Mouse (Mus musculus) hindbrain, embryonic 15.5 days (tissue): ENCODE data around the gene Emc8. TPM values are rescaled to one million over a fixed set of nuclear protein-coding genes. Genes with fewer than 3 reads are reported as not detected.
"Not testable (repeated sequence)": the region's sequence is repeated elsewhere in the genome, so short reads cannot be mapped to it uniquely, and the experiment has no call there.

Experiments
- ATAC-seq: fragments of 200-750 bp; cut with Nextera tagmentation; 2 replicates; pipeline ENCODE4 v1.8.0; 2017; ENCODE audit warnings: low read depth, moderate number of reproducible peaks, moderate TSS enrichment; ENCODE audit not compliant: low FRiP score
- H3K27ac ChIP-seq: fragments of 300-500 bp; sonication (generic); replicated peaks from 2 replicates; pipeline ENCODE4 v1.5.1; 2015; ENCODE audit warnings: mild to moderate bottlenecking, inconsistent platforms
- H3K27me3 ChIP-seq: fragments of 300-500 bp; sonication (generic); 2 replicates; pipeline ENCODE4 v1.6.1; 2015; ENCODE audit warnings: control low read depth, inconsistent platforms
- H3K36me3 ChIP-seq: fragments of 300-500 bp; sonication (generic); 2 replicates; pipeline ENCODE4 v1.6.1; 2015; ENCODE audit warnings: control low read depth, inconsistent platforms
- H3K4me1 ChIP-seq: fragments of 300-500 bp; sonication (generic); replicated peaks from 2 replicates; pipeline ENCODE4 v1.6.1; 2015; ENCODE audit warnings: control low read depth, inconsistent platforms
- H3K4me2 ChIP-seq: fragments of 300-500 bp; sonication (generic); 2 replicates; pipeline ENCODE4 v1.6.1; 2015; ENCODE audit warnings: moderate library complexity, mild to moderate bottlenecking, inconsistent platforms
- H3K4me3 ChIP-seq: fragments of 300-500 bp; sonication (generic); 2 replicates; pipeline ENCODE4 v1.5.1; 2015; ENCODE audit warnings: mild to moderate bottlenecking, inconsistent platforms
- H3K9ac ChIP-seq: fragments of 300-500 bp; sonication (generic); 2 replicates; pipeline ENCODE4 v1.6.1; 2015; ENCODE audit warnings: inconsistent platforms
- H3K9me3 ChIP-seq: fragments of 300-500 bp; sonication (generic); 2 replicates; pipeline ENCODE4 v1.6.1; 2016; ENCODE audit warnings: control low read depth, inconsistent platforms
- WGBS: fragments of 180-500 bp; shearing (Covaris S2); methylation state at CpG from one replicate; pipeline ENCODE4 v1.1.7; 2015; 5-methylcytosine and 5-hydroxymethylcytosine counted together
- polyA plus RNA-seq: library from polyadenylated mRNA; unstranded; fragments of >200 nt; fragmentation: Nextera tagmentation; extraction: Ambion mirVana; gene quantifications from 2 replicates; pipeline ENCODE4 v1.2.1, GENCODE M21; 2015

Emc8 gene
- polyA plus RNA-seq, 1 experiment from 2014 or later, result 114 TPM

- no peaks in the 10 kb centered on the region for H3K36me3 ChIP-seq
- 17% methylated on average over 10 of the region's 10 CpGs for WGBS
- no peak overlapping the region for H3K4me3 ChIP-seq
- no peaks in the 10 kb centered on the region for H3K9me3 ChIP-seq
- no peak for ATAC-seq
- no peak overlapping the region for H3K9ac ChIP-seq
- H3K4me1 ChIP-seq, result no peaks in the 10 kb centered on the region
- no peaks in the 10 kb centered on the region for H3K27me3 ChIP-seq
- H3K4me2 ChIP-seq, result no peak overlapping the region
- no peak overlapping the region for H3K27ac ChIP-seq
Measured at GRCm38 (mm10) chr8:120683602-120684001, 15.2 kb upstream of the Emc8 start.

GRCm38 (mm10) chr8:120681113-120681512, 12.7 kb upstream of the Emc8 start:
- no peak for ATAC-seq

GRCm38 (mm10) chr8:120680405-120680804, 12.0 kb upstream of the Emc8 start:
- not testable (repeated sequence) for H3K27me3 ChIP-seq, H3K27ac ChIP-seq, H3K4me3 ChIP-seq, H3K4me1 ChIP-seq, ATAC-seq, H3K9ac ChIP-seq, H3K9me3 ChIP-seq, H3K36me3 ChIP-seq, H3K4me2 ChIP-seq
- WGBS, result 62% methylated on average over 7 of the region's 7 CpGs

More at GRCm38 (mm10) chr8:120681113-120681512, 12.7 kb upstream of the Emc8 start:
- no peak overlapping the region for H3K4me2 ChIP-seq
- H3K4me1 ChIP-seq, result no peaks in the 10 kb centered on the region
- WGBS, result 75% methylated on average over 10 of the region's 10 CpGs
- no peak overlapping the region for H3K27ac ChIP-seq
- H3K4me3 ChIP-seq, result no peak overlapping the region
- no peaks in the 10 kb centered on the region for H3K27me3 ChIP-seq
- H3K9ac ChIP-seq, result no peak overlapping the region
- no peaks in the 10 kb centered on the region for H3K36me3 ChIP-seq
- H3K9me3 ChIP-seq, result no peaks in the 10 kb centered on the region

- WGBS, result 72% methylated on average over 11 of the region's 11 CpGs
- no peak overlapping the region for H3K4me3 ChIP-seq
- no peaks in the 10 kb centered on the region for H3K9me3 ChIP-seq
- no peaks in the 10 kb centered on the region for H3K36me3 ChIP-seq
- H3K27me3 ChIP-seq, result no peaks in the 10 kb centered on the region
- H3K9ac ChIP-seq, result no peak overlapping the region
- ATAC-seq, result no peak
- H3K4me2 ChIP-seq, result no peak overlapping the region
- H3K27ac ChIP-seq, result no peak overlapping the region
- no peaks in the 10 kb centered on the region for H3K4me1 ChIP-seq
Measured at GRCm38 (mm10) chr8:120679629-120680387, 11.4 kb upstream of the Emc8 start.

- WGBS, result 15% methylated on average over 10 of the region's 10 CpGs
- Histone ChIP-seq H3K27me3 (no peaks in the 10 kb centered on the region), H3K4me1 (no peaks in the 10 kb centered on the region), H3K4me3 (no peak overlapping the region), H3K4me2 (no peak overlapping the region), H3K36me3 (peaks cover 7% of the 10 kb centered on the region), H3K9me3 (no peaks in the 10 kb centered on the region), H3K9ac (no peak overlapping the region), H3K27ac (no peak overlapping the region)
- peak; percentile 54 for ATAC-seq
Measured at GRCm38 (mm10) chr8:120678447-120678846, 10.1 kb upstream of the Emc8 start.

GRCm38 (mm10) chr8:120675718-120676117, 7.3 kb upstream of the Emc8 start:
- no peak overlapping the region for H3K4me3 ChIP-seq
- no peak for ATAC-seq
- 76% methylated on average over 8 of the region's 8 CpGs for WGBS

GRCm38 (mm10) chr8:120673298-120673697, 4.9 kb upstream of the Emc8 start:
- no peak overlapping the region for H3K9ac ChIP-seq
- peaks cover 22% of the 10 kb centered on the region for H3K4me1 ChIP-seq
- peaks cover 39% of the 10 kb centered on the region for H3K36me3 ChIP-seq
- no peak overlapping the region for H3K4me3 ChIP-seq
- no peak overlapping the region for H3K27ac ChIP-seq
- no peak overlapping the region for H3K4me2 ChIP-seq
- no peaks in the 10 kb centered on the region for H3K9me3 ChIP-seq
- no peak for ATAC-seq
- no peaks in the 10 kb centered on the region for H3K27me3 ChIP-seq
- WGBS, result 92% methylated on average over 7 of the region's 7 CpGs

More at GRCm38 (mm10) chr8:120675718-120676117, 7.3 kb upstream of the Emc8 start:
- H3K27ac ChIP-seq, result no peak overlapping the region
- H3K27me3 ChIP-seq, result no peaks in the 10 kb centered on the region
- peaks cover 10% of the 10 kb centered on the region; the same call in 1 of the 2 replicates for H3K4me1 ChIP-seq
- H3K9me3 ChIP-seq, result no peaks in the 10 kb centered on the region
- H3K36me3 ChIP-seq, result peaks cover 33% of the 10 kb centered on the region
- H3K4me2 ChIP-seq, result no peak overlapping the region
- H3K9ac ChIP-seq, result no peak overlapping the region

GRCm38 (mm10) chr8:120672626-120673229, 4.4 kb upstream of the Emc8 start:
- no peak overlapping the region for H3K9ac ChIP-seq
- WGBS, result 91% methylated on average over 16 of the region's 16 CpGs
- no peak overlapping the region for H3K27ac ChIP-seq
- H3K4me1 ChIP-seq, result peaks cover 22% of the 10 kb centered on the region
- no peaks in the 10 kb centered on the region for H3K9me3 ChIP-seq
- H3K4me2 ChIP-seq, result no peak overlapping the region
- no peaks in the 10 kb centered on the region for H3K27me3 ChIP-seq
- H3K36me3 ChIP-seq, result peaks cover 39% of the 10 kb centered on the region
- no peak for ATAC-seq
- H3K4me3 ChIP-seq, result no peak overlapping the region

GRCm38 (mm10) chr8:120671775-120672174, 3.4 kb upstream of the Emc8 start:
- no peak overlapping the region for H3K9ac ChIP-seq
- H3K27me3 ChIP-seq, result no peaks in the 10 kb centered on the region
- no peak overlapping the region for H3K4me3 ChIP-seq
- no peaks in the 10 kb centered on the region for H3K9me3 ChIP-seq
- H3K36me3 ChIP-seq, result peaks cover 39% of the 10 kb centered on the region
- WGBS, result 62% methylated on average over 6 of the region's 6 CpGs
- H3K27ac ChIP-seq, result no peak overlapping the region
- no peak for ATAC-seq
- no peak overlapping the region for H3K4me2 ChIP-seq
- H3K4me1 ChIP-seq, result peaks cover 27% of the 10 kb centered on the region

- Histone ChIP-seq H3K9me3 (no peaks in the 10 kb centered on the region), H3K4me1 (peaks cover 58% of the 10 kb centered on the region), H3K27ac (peak within 1 kb of the TSS; percentile 90), H3K4me3 (peak within 1 kb of the TSS; percentile 99), H3K9ac (peak within 1 kb of the TSS; percentile 96), H3K27me3 (no peaks in the 10 kb centered on the region), H3K36me3 (peaks cover 25% of the 10 kb centered on the region), H3K4me2 (peak within 1 kb of the TSS; percentile 81)
- peak; percentile 94 for ATAC-seq
- under 1% methylated on average over 80 of the region's 105 CpGs for WGBS
Measured at GRCm38 (mm10) chr8:120667561-120668373, 606 bp downstream of the Emc8 start, which contains the start of the genes Gm27021 and Cox4i1. Gene Gm27021 (minus strand): TSS chr8:120668079. Gene Cox4i1 (plus strand): TSS chr8:120668222.

GRCm38 (mm10) chr8:120666807-120667470, 1.4 kb downstream of the Emc8 start:
- H3K4me3 ChIP-seq, result peak overlapping the region; percentile 99
- peak overlapping the region; percentile 96 for H3K9ac ChIP-seq
- no peaks in the 10 kb centered on the region for H3K27me3 ChIP-seq
- H3K9me3 ChIP-seq, result no peaks in the 10 kb centered on the region
- peak overlapping the region; percentile 81 for H3K4me2 ChIP-seq
- peak overlapping the region; percentile 90 for H3K27ac ChIP-seq
- WGBS, result 2% methylated on average over 17 of the region's 17 CpGs
- H3K4me1 ChIP-seq, result peaks cover 58% of the 10 kb centered on the region
- H3K36me3 ChIP-seq, result peaks cover 17% of the 10 kb centered on the region
- no peak for ATAC-seq
